Mouse (Mus musculus): Measurements from ENCODE around the gene Ube2o. TPM values are rescaled to one million over a fixed set of nuclear protein-coding genes. Genes with fewer than 3 reads are reported as not detected.

Ube2o gene
- polyA plus RNA-seq, 1 experiment from 2014 or later = 3.7 TPM

GRCm38 (mm10) chr11:116488693-116489375 is 92.4 kb downstream of the Ube2o start:
- Histone ChIP-seq H3K36me3 (ENCODE audit: control insufficient read depth, insufficient read depth, low read length) (peaks cover 12% of the 10 kb centered on the region; the same call in 1 of the 2 replicates), H3K27ac (ENCODE audit: low read length) (peak overlapping the region; percentile 93), H3K9ac (ENCODE audit: low read depth, low read length) (peak overlapping the region; percentile 97), H3K27me3 (replicated peaks; ENCODE audit: control insufficient read depth, insufficient read depth, low read length) (no peaks in the 10 kb centered on the region), H3K9me3 (ENCODE audit: control insufficient read depth, low read length) (no peaks in the 10 kb centered on the region), H3K4me3 (ENCODE audit: low read length) (peak overlapping the region; percentile 90), H3K4me1 (ENCODE audit: control insufficient read depth, insufficient read depth, low read length) (peaks cover 20% of the 10 kb centered on the region), H3K4me2 (ENCODE audit: low read depth, low read length) (peak overlapping the region; percentile 59)
- ATAC-seq = no peak
- 56% methylated on average over 14 of the region's 14 CpGs for WGBS

- Histone ChIP-seq H3K4me1 (ENCODE audit: control insufficient read depth, insufficient read depth, low read length) (peaks cover 16% of the 10 kb centered on the region), H3K9me3 (ENCODE audit: control insufficient read depth, low read length) (no peaks in the 10 kb centered on the region), H3K36me3 (ENCODE audit: control insufficient read depth, insufficient read depth, low read length) (peaks cover 12% of the 10 kb centered on the region; the same call in 1 of the 2 replicates), H3K27me3 (replicated peaks; ENCODE audit: control insufficient read depth, insufficient read depth, low read length) (no peaks in the 10 kb centered on the region), H3K9ac (ENCODE audit: low read depth, low read length) (no peak overlapping the region), H3K27ac (ENCODE audit: low read length) (no peak overlapping the region), H3K4me2 (ENCODE audit: low read depth, low read length) (no peak overlapping the region), H3K4me3 (ENCODE audit: low read length) (no peak overlapping the region)
- no peak for ATAC-seq
Observed at GRCm38 (mm10) chr11:116488207-116488606, 93.0 kb downstream of the Ube2o start.

Other genes starting within 250 kb of the Ube2o start
- 0.27 and 0.36 TPM in 2 replicates for gene Foxj1, start 246.0 kb downstream of the Ube2o start, polyA plus RNA-seq (2015; fragmentation: Nextera tagmentation; extraction: Ambion mirVana)
- 4.4 and 5.2 TPM in 2 replicates for gene Rnf157, start 168.4 kb downstream of the Ube2o start, polyA plus RNA-seq (2015; fragmentation: Nextera tagmentation; extraction: Ambion mirVana)
- 47.2 and 55.0 TPM in 2 replicates for gene Ubald2, start 147.4 kb downstream of the Ube2o start, polyA plus RNA-seq (2015; fragmentation: Nextera tagmentation; extraction: Ambion mirVana)
- gene Qrich2, start 115.2 kb downstream of the Ube2o start, polyA plus RNA-seq (2015; fragmentation: Nextera tagmentation; extraction: Ambion mirVana) = 0.39 TPM in 2 replicates
- 260 and 274 TPM in 2 replicates for gene Prpsap1, start 87.2 kb downstream of the Ube2o start, polyA plus RNA-seq (2015; fragmentation: Nextera tagmentation; extraction: Ambion mirVana)
- 3.9 and 5.2 TPM in 2 replicates for gene Sphk1, start 50.5 kb downstream of the Ube2o start, polyA plus RNA-seq (2015; fragmentation: Nextera tagmentation; extraction: Ambion mirVana)
- gene Aanat, start 5.0 kb upstream of the Ube2o start, polyA plus RNA-seq (2015; fragmentation: Nextera tagmentation; extraction: Ambion mirVana) = not detected in 2 replicates
- gene Rhbdf2, start 45.6 kb upstream of the Ube2o start, polyA plus RNA-seq (2015; fragmentation: Nextera tagmentation; extraction: Ambion mirVana) = 10.8 and 11.9 TPM in 2 replicates
- 1.4 and 1.9 TPM in 2 replicates for gene Prcd, start 72.1 kb upstream of the Ube2o start, polyA plus RNA-seq (2015; fragmentation: Nextera tagmentation; extraction: Ambion mirVana)
- gene Cygb, start 72.9 kb upstream of the Ube2o start, polyA plus RNA-seq (2015; fragmentation: Nextera tagmentation; extraction: Ambion mirVana) = 12.3 and 14.4 TPM in 2 replicates
- 0.07 TPM in 1 of 2 replicates, not detected in the other for gene St6galnac1, start 194.1 kb upstream of the Ube2o start, polyA plus RNA-seq (2015; fragmentation: Nextera tagmentation; extraction: Ambion mirVana)
- 20.6 and 20.8 TPM in 2 replicates for gene Mxra7, start 246.6 kb upstream of the Ube2o start, polyA plus RNA-seq (2015; fragmentation: Nextera tagmentation; extraction: Ambion mirVana)

Data from intestine, embryonic 16.5 days (tissue).